Mouse (Mus musculus): ENCODE results near the gene Ing3. TPM values are rescaled to one million over a fixed set of nuclear protein-coding genes. Genes with fewer than 3 reads are reported as not detected.

Gene Ing3
- total and polyA plus RNA-seq, 2 experiments, result 3.6 to 7.9 TPM

DNA sequence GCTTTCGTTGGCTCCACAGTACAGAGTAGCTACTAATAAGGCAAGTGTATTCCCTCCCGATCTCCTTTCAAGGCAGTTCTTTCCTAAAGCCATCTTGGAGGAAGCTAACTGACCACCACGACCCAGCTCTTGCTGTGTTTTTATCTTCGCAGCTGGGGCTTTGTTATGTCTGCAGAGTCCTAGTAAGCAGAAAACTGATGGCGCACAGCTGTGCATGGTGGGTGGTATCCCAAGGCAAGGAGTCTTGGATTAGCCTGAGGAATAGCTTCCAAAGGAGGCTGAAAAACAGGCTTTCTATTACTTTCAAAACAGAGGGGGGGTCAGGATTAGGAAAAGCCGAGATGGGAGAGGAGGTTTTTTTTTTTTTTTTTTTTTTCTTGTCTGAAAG lies 53.8 kb downstream of the Ing3 start:
- peaks cover 22% of the 10 kb centered on the region for H3K4me1 ChIP-seq (ENCODE audit: control insufficient read depth, insufficient read depth, low read length)
- no peaks in the 10 kb centered on the region for H3K27me3 ChIP-seq (ENCODE audit: control insufficient read depth, insufficient read depth, low read length)
- H3K36me3 ChIP-seq (ENCODE audit: control insufficient read depth, insufficient read depth, low read length), result no peaks in the 10 kb centered on the region
- H3K79me2 ChIP-seq (ENCODE audit: control insufficient read depth, insufficient read depth, low read length), result peaks cover 7% of the 10 kb centered on the region; the same call in 1 of the 2 replicates
- TF ChIP-seq POLR2A (IDR thresholded peaks at IDR 0.05; ENCODE audit: extremely low read depth, insufficient read depth, low read length), result no peak
- TF ChIP-seq CTCF (IDR thresholded peaks at IDR 0.05; ENCODE audit: low read depth, low read length), result no peak
- WGBS, result 73% methylated on average over 6 of the region's 6 CpGs
- no peak overlapping the region for H3K9ac ChIP-seq (ENCODE audit: low read depth, low read length)
- DNase-seq (ENCODE audit: extremely low read depth, low read depth, low spot score), result no peak
- H3K4me3 ChIP-seq (ENCODE audit: insufficient read depth, low read depth, low read length), result no peak overlapping the region
- no peak overlapping the region for H3K27ac ChIP-seq (replicated peaks; ENCODE audit: insufficient read depth, low read depth, low read length)

DNA sequence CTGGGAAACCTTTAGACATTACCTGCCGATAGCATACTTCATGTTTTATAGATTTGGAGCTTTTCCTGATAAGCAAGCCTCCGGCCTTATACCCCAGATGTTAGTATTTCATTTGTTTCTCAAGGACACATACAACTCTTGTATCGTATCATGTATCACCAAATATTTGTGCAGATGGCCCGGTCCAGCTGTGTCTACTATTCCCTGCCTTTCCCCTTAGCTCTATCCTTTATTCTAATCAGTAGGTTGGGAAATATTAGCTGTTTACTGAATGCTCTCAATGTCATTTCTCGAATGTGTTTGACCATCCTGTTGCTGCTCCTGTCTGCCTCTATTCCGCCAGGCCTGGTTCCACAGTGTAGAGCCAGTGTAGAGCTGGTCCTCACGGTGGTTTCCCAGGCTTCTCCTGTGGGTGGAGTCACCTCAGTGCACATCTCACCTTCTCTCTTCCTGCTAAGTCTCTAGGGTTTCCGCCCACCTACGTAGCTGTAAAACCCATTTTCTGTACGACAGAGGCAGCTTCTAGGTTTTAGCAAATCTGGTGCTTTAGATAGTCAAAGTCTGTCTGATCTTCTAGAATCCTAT lies 54.7 kb downstream of the Ing3 start:
- Histone ChIP-seq H3K9ac (ENCODE audit: low read depth, low read length) (no peak overlapping the region), H3K79me2 (ENCODE audit: control insufficient read depth, insufficient read depth, low read length) (peaks cover 9% of the 10 kb centered on the region; the same call in 1 of the 2 replicates), H3K4me1 (ENCODE audit: control insufficient read depth, insufficient read depth, low read length) (peaks cover 20% of the 10 kb centered on the region), H3K27me3 (ENCODE audit: control insufficient read depth, insufficient read depth, low read length) (no peaks in the 10 kb centered on the region), H3K4me3 (ENCODE audit: insufficient read depth, low read depth, low read length) (no peak overlapping the region), H3K36me3 (ENCODE audit: control insufficient read depth, insufficient read depth, low read length) (no peaks in the 10 kb centered on the region), H3K27ac (replicated peaks; ENCODE audit: insufficient read depth, low read depth, low read length) (no peak overlapping the region)
- TF ChIP-seq POLR2A (IDR thresholded peaks at IDR 0.05; ENCODE audit: extremely low read depth, insufficient read depth, low read length) (no peak), CTCF (IDR thresholded peaks at IDR 0.05; ENCODE audit: low read depth, low read length) (no peak)
- 58% methylated on average over 10 of the region's 10 CpGs for WGBS
- DNase-seq (ENCODE audit: extremely low read depth, low read depth, low spot score), result no peak

DNA sequence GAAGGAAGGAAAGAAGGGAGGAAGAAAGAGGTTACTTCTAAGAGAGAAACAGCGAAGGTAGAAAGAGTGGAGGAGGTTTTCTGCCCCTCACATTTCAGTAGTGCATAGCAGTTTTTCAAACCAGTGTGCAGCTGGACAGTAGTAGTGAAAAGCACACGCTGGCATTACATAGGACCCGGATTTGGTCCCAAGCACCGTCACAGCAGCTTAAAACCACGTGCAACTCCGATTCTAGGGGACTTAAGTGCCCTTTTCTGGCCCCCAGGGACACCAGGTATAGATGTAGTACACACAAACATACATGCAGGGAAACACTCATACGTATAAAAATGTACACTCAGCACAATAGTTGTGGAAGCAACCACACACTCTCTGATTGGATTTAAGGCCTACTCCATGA lies 59.0 kb downstream of the Ing3 start:
- Histone ChIP-seq H3K4me3 (ENCODE audit: insufficient read depth, low read depth, low read length) (no peak overlapping the region), H3K27me3 (ENCODE audit: control insufficient read depth, insufficient read depth, low read length) (no peaks in the 10 kb centered on the region), H3K36me3 (ENCODE audit: control insufficient read depth, insufficient read depth, low read length) (no peaks in the 10 kb centered on the region), H3K9ac (ENCODE audit: low read depth, low read length) (no peak overlapping the region), H3K4me1 (ENCODE audit: control insufficient read depth, insufficient read depth, low read length) (peaks cover 22% of the 10 kb centered on the region), H3K27ac (replicated peaks; ENCODE audit: insufficient read depth, low read depth, low read length) (no peak overlapping the region), H3K79me2 (ENCODE audit: control insufficient read depth, insufficient read depth, low read length) (peaks cover 5% of the 10 kb centered on the region; the same call in 1 of the 2 replicates)
- WGBS, result 96% methylated on average over 7 of the region's 7 CpGs
- no peak for TF ChIP-seq CTCF (IDR thresholded peaks at IDR 0.05; ENCODE audit: low read depth, low read length)
- no peak for TF ChIP-seq POLR2A (IDR thresholded peaks at IDR 0.05; ENCODE audit: extremely low read depth, insufficient read depth, low read length)
- no peak for DNase-seq (ENCODE audit: extremely low read depth, low read depth, low spot score)

DNA sequence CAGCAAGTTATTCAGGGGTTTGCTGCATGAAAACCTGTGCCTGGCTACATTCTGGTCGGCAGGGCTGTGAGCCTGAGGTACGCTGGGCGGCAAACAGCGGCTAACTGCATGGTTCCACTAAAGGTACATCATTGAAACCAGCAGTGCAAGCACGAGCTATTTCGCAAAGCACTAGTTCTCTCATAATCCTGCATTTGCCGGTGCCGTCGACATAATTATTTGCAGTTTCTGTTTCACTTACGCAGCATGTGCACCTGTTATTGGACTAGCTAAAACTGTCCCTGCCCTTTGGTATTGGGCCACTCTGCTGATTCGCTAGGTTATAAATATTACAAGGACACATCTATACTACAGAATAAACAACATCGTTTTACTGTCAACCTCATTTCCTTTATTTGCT lies 60.9 kb downstream of the Ing3 start:
- H3K4me3 ChIP-seq (ENCODE audit: insufficient read depth, low read depth, low read length), result peak overlapping the region; percentile 59
- WGBS, result 26% methylated on average over 12 of the region's 12 CpGs
- no peaks in the 10 kb centered on the region for H3K27me3 ChIP-seq (ENCODE audit: control insufficient read depth, insufficient read depth, low read length)
- H3K27ac ChIP-seq (replicated peaks; ENCODE audit: insufficient read depth, low read depth, low read length), result peak overlapping the region; percentile 73
- peaks cover 23% of the 10 kb centered on the region for H3K4me1 ChIP-seq (ENCODE audit: control insufficient read depth, insufficient read depth, low read length)
- H3K79me2 ChIP-seq (ENCODE audit: control insufficient read depth, insufficient read depth, low read length), result peaks cover 22% of the 10 kb centered on the region
- TF ChIP-seq CTCF (IDR thresholded peaks at IDR 0.05; ENCODE audit: low read depth, low read length) (no peak), POLR2A (IDR thresholded peaks at IDR 0.05; ENCODE audit: extremely low read depth, insufficient read depth, low read length) (no peak)
- H3K36me3 ChIP-seq (ENCODE audit: control insufficient read depth, insufficient read depth, low read length), result no peaks in the 10 kb centered on the region
- peak; percentile 86 for DNase-seq (ENCODE audit: extremely low read depth, low read depth, low spot score)
- H3K9ac ChIP-seq (ENCODE audit: low read depth, low read length), result peak overlapping the region; percentile 65

DNA sequence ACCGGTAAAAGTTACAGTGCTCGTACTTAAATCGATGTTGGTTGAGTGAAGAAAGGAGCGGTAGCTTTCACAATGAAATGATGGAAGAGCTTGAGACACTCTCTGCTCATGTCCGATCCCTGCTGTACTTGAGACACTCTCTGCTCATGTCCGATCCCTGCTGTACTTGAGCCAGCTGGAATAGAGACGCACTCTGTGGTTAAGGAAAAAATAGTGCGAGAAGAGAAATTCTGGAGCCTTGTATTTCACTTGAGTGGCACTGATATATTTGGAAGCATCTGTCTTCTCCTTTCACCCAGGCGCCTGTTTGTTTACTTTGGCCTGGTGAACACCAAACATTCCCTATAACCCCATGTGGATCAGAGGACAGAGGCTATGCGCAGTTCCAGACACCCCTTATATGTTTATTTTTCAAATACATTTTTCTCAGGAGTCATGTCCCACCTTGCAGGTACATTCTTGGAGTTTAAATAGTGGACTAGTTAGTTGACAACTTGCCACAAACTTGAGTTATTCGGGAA lies 61.5 kb downstream of the Ing3 start:
- TF ChIP-seq POLR2A (IDR thresholded peaks at IDR 0.05; ENCODE audit: extremely low read depth, insufficient read depth, low read length), result no peak
- no peak for TF ChIP-seq CTCF (IDR thresholded peaks at IDR 0.05; ENCODE audit: low read depth, low read length)
- Histone ChIP-seq H3K27ac (replicated peaks; ENCODE audit: insufficient read depth, low read depth, low read length) (peak overlapping the region; percentile 94), H3K36me3 (ENCODE audit: control insufficient read depth, insufficient read depth, low read length) (no peaks in the 10 kb centered on the region; the same call in 1 of the 2 replicates), H3K4me1 (ENCODE audit: control insufficient read depth, insufficient read depth, low read length) (peaks cover 23% of the 10 kb centered on the region), H3K4me3 (ENCODE audit: insufficient read depth, low read depth, low read length) (peak overlapping the region; percentile 59), H3K79me2 (ENCODE audit: control insufficient read depth, insufficient read depth, low read length) (peaks cover 22% of the 10 kb centered on the region), H3K9ac (ENCODE audit: low read depth, low read length) (peak overlapping the region; percentile 25; the same call in 1 of the 2 replicates), H3K27me3 (ENCODE audit: control insufficient read depth, insufficient read depth, low read length) (no peaks in the 10 kb centered on the region)
- DNase-seq (ENCODE audit: extremely low read depth, low read depth, low spot score), result peak; percentile 84
- 28% methylated on average over 11 of the region's 11 CpGs for WGBS

- Histone ChIP-seq H3K27me3 (ENCODE audit: control insufficient read depth, insufficient read depth, low read length) (no peaks in the 10 kb centered on the region), H3K4me3 (ENCODE audit: insufficient read depth, low read depth, low read length) (no peak overlapping the region), H3K36me3 (ENCODE audit: control insufficient read depth, insufficient read depth, low read length) (peaks cover 2% of the 10 kb centered on the region; the same call in 1 of the 2 replicates), H3K4me1 (ENCODE audit: control insufficient read depth, insufficient read depth, low read length) (peaks cover 23% of the 10 kb centered on the region), H3K79me2 (ENCODE audit: control insufficient read depth, insufficient read depth, low read length) (peaks cover 22% of the 10 kb centered on the region), H3K27ac (replicated peaks; ENCODE audit: insufficient read depth, low read depth, low read length) (peak overlapping the region; percentile 94), H3K9ac (ENCODE audit: low read depth, low read length) (no peak overlapping the region)
- TF ChIP-seq POLR2A (IDR thresholded peaks at IDR 0.05; ENCODE audit: extremely low read depth, insufficient read depth, low read length), result no peak
- TF ChIP-seq CTCF (IDR thresholded peaks at IDR 0.05; ENCODE audit: low read depth, low read length), result no peak
- WGBS, result 20% methylated on average over 2 of the region's 2 CpGs
- DNase-seq (ENCODE audit: extremely low read depth, low read depth, low spot score), result peak; percentile 47
Measured at GRCm38 (mm10) chr6:22011546-22011945, 62.2 kb downstream of the Ing3 start.
